Mouse (Mus musculus): Measurements from ENCODE around the gene Mpg.

DNA sequence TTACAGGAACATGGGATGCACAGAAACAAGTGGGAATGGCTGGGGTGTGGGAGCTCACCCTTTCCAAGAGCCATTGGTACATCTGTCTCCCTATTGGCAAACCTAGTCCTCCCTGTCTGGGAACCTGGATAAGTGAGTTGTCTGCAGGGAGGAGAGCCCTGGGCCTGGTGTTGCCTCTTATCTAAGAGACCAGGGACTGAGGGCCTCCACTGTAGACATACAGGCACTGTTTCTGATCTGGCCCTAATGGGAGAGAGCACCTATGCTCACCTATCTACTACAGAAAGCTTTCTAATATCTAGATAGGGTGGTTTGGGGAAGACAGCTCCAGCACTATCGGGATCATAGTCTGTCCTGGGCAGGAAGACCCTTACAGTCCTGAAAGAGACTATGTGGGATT lies 29.8 kb downstream of the Mpg start:
- peak; percentile 97 for TF ChIP-seq EP300 (IDR thresholded peaks at IDR 0.05; ENCODE audit: low read depth)
- no peak for TF ChIP-seq CTCF (IDR thresholded peaks at IDR 0.05; ENCODE audit: low read depth)
